Mouse (Mus musculus): ENCODE measurements around the gene Psmd2. TPM values are rescaled to one million over a fixed set of nuclear protein-coding genes. Genes with fewer than 3 reads are reported as not detected.

Psmd2 gene
- total and polyA plus RNA-seq, 2 experiments from 2014 or later: 158 to 206 TPM

DNA sequence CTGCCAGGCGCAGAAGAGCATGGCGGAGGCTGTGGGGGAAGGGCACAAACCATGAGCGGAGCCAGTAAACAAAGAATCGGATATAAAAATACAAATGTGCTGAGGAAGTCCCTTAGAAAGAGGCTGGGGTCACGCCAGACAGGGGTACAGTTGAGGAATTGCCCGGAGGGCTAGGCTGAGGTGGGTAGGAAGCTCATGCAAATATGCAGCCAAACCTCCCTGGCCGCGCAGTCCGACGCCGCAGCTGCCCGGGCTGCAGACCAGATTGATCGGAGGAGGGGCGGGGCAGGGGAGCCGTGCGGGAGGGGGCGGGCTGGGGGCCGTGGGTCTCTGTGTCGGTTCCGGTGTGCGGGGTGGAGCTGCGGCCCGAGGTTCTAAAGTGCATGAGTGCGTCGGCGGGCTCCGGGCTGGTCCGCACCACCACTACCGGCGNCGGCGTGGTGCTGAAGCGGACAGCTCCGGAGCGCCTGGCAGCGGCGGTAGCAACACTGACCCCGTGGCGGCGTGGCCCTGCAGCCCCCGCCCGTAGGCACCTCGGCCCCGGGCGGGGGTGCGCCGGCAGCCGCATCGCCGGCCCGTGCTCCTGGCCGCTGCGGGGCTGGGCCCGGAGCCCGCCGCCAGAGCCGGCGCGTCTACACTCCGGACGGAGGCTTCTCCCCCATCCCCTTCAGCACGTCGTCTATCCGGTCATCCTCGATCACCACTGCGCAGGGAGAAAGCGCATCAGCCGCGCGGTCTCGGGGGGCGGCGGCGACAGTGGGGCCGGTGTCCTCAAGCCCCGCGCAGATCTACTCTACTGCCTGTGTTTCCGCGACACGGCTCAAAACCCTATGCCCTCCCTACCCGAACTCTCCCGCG lies 31.7 kb upstream of the Psmd2 start:
- H3K4me3 ChIP-seq (ENCODE audit: low read depth, low read length): peak overlapping the region; percentile 72
- H3K27me3 ChIP-seq (ENCODE audit: control insufficient read depth, insufficient read depth, low read length): peaks cover 53% of the 10 kb centered on the region
- H3K9ac ChIP-seq (replicated peaks; ENCODE audit: low read depth, low read length): no peak overlapping the region
- DNase-seq (ENCODE audit: low spot score) (peak; percentile 35), ATAC-seq (ENCODE audit: insufficient read depth, low read depth) (peak; percentile 78)
- H3K9me3 ChIP-seq (replicated peaks; ENCODE audit: control insufficient read depth, low read length): no peaks in the 10 kb centered on the region
- peaks cover 24% of the 10 kb centered on the region; the same call in 1 of the 2 replicates for H3K4me1 ChIP-seq (ENCODE audit: control insufficient read depth, insufficient read depth)
- peak overlapping the region; percentile 94 for H3K4me2 ChIP-seq (ENCODE audit: low read depth, low read length)
- no peaks in the 10 kb centered on the region for H3K36me3 ChIP-seq (replicated peaks; ENCODE audit: control insufficient read depth, insufficient read depth, low read length)
- TF ChIP-seq CTCF (IDR thresholded peaks at IDR 0.05; ENCODE audit: low read depth) (no peak), EP300 (IDR thresholded peaks at IDR 0.05; ENCODE audit: low read depth) (no peak)
- H3K27ac ChIP-seq (ENCODE audit: low read depth): no peak overlapping the region
- whole genome bisulfite sequencing: 2% methylated on average over 76 of the region's 83 CpGs

DNA sequence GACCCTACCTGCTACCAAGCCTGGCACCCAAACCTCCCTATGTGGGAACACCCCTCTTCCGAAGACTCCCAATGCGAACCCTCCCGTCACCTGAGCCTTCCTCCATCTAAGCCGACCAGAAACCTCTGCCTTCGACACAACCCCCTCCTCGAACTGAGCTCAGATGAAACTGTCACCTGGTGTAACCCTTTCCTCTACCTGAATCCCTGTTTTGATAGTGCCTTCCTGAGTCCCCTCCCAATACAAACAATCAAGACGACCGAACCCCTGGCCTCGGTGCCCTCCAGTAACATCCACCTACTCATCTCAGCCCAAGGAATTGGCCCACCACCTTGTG lies 31.1 kb upstream of the Psmd2 start:
- Histone ChIP-seq H3K4me1 (ENCODE audit: control insufficient read depth, insufficient read depth) (peaks cover 24% of the 10 kb centered on the region; the same call in 1 of the 2 replicates), H3K4me2 (ENCODE audit: low read depth, low read length) (peak overlapping the region; percentile 94), H3K9ac (replicated peaks; ENCODE audit: low read depth, low read length) (no peak overlapping the region), H3K27me3 (ENCODE audit: control insufficient read depth, insufficient read depth, low read length) (peaks cover 53% of the 10 kb centered on the region), H3K4me3 (ENCODE audit: low read depth, low read length) (peak overlapping the region; percentile 72), H3K9me3 (replicated peaks; ENCODE audit: control insufficient read depth, low read length) (no peaks in the 10 kb centered on the region), H3K27ac (ENCODE audit: low read depth) (no peak overlapping the region), H3K36me3 (replicated peaks; ENCODE audit: control insufficient read depth, insufficient read depth, low read length) (no peaks in the 10 kb centered on the region)
- 2% methylated on average over 9 of the region's 9 CpGs for WGBS
- no peak for DNase-seq (ENCODE audit: low spot score)
- ATAC-seq (ENCODE audit: insufficient read depth, low read depth): no peak
- no peak for TF ChIP-seq EP300 (IDR thresholded peaks at IDR 0.05; ENCODE audit: low read depth)
- no peak for TF ChIP-seq CTCF (IDR thresholded peaks at IDR 0.05; ENCODE audit: low read depth)

DNA sequence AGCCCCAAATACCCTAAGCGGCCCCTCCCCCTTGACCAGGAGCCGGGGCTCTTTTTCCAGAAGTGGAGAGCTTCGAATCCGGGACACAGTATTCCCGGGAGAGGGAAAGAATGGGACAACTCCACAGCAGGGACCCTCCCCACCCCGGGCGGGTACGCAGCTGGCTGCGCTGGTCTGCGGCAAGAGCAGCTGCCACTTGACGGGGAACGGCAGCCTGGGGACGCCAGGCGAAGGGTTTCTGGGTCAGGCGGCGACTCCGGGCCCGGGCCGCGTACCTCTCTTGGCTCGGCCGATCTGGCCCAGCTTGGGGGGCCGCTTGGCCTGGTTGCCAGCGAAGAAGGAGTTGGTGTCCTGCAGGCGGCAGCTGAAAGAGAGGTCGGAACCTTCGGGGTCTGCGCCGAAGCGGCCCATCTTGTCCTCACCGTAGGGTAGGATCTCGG lies 30.7 kb upstream of the Psmd2 start:
- H3K9me3 ChIP-seq (replicated peaks; ENCODE audit: control insufficient read depth, low read length): no peaks in the 10 kb centered on the region
- 1% methylated on average over 32 of the region's 32 CpGs for WGBS
- peak overlapping the region; percentile 94 for H3K4me2 ChIP-seq (ENCODE audit: low read depth, low read length)
- peak overlapping the region; percentile 12; the same call in 1 of the 2 replicates for H3K9ac ChIP-seq (replicated peaks; ENCODE audit: low read depth, low read length)
- H3K27me3 ChIP-seq (ENCODE audit: control insufficient read depth, insufficient read depth, low read length): peaks cover 53% of the 10 kb centered on the region
- H3K4me1 ChIP-seq (ENCODE audit: control insufficient read depth, insufficient read depth): peaks cover 24% of the 10 kb centered on the region; the same call in 1 of the 2 replicates
- peak overlapping the region; percentile 72 for H3K4me3 ChIP-seq (ENCODE audit: low read depth, low read length)
- DNase-seq (ENCODE audit: low spot score) (no peak), ATAC-seq (ENCODE audit: insufficient read depth, low read depth) (no peak)
- no peak for TF ChIP-seq EP300 (IDR thresholded peaks at IDR 0.05; ENCODE audit: low read depth)
- no peak for TF ChIP-seq CTCF (IDR thresholded peaks at IDR 0.05; ENCODE audit: low read depth)
- H3K27ac ChIP-seq (ENCODE audit: low read depth): no peak overlapping the region
- H3K36me3 ChIP-seq (replicated peaks; ENCODE audit: control insufficient read depth, insufficient read depth, low read length): no peaks in the 10 kb centered on the region

DNA sequence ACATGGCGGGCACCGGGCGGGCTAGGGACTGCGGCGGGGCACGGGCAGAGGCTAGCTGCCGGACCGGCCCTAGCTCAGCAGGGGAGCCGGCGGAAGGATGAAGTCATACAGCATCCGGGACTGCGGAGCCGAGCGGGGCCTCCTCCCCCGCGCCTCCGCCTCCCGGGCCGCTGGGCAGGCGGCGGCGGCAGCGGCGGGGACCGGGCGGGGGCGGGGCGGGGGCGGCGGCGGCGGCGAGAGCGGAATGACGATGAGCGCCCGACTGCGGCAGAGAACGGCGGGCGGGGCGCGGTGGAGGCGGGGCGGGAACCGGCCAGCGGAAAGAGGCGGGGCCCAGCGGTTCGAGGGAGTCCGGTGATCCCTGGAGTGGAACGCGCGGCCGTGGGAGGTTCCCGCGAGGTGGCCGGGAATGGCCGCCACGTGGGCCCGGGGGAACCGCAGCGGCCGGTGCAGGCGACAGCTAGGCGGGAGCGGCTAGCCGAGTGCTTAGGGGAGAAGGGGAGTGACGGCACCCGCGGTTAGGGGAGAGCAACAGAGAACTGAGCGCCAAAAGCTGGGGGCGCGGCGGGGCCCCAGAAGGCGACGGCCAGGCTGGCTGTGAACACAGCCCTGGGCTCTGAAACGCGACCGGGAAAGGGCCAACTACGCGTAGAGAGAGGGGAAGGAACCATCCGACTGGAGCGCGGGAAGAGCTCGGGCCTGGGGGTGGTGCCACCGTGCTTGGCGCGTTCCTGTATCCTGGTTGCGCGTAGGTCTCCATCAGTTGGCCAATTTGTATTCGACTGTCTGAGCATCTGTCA lies 30.1 kb upstream of the Psmd2 start, which contains the start of gene Camk2n2:
TSS of gene Camk2n2 (minus strand) at position 97 of the 800 bp plus-strand sequence.
- Histone ChIP-seq H3K9me3 (replicated peaks; ENCODE audit: control insufficient read depth, low read length) (no peaks in the 10 kb centered on the region), H3K27ac (ENCODE audit: low read depth) (peak within 1 kb of the TSS; percentile 2; the same call in 1 of the 2 replicates), H3K4me1 (ENCODE audit: control insufficient read depth, insufficient read depth) (peaks cover 24% of the 10 kb centered on the region; the same call in 1 of the 2 replicates), H3K4me2 (ENCODE audit: low read depth, low read length) (peak within 1 kb of the TSS; percentile 94), H3K36me3 (replicated peaks; ENCODE audit: control insufficient read depth, insufficient read depth, low read length) (no peaks in the 10 kb centered on the region), H3K4me3 (ENCODE audit: low read depth, low read length) (peak within 1 kb of the TSS; percentile 72), H3K9ac (replicated peaks; ENCODE audit: low read depth, low read length) (peak within 1 kb of the TSS; percentile 12; the same call in 1 of the 2 replicates), H3K27me3 (ENCODE audit: control insufficient read depth, insufficient read depth, low read length) (peaks cover 53% of the 10 kb centered on the region)
- DNase-seq (ENCODE audit: low spot score): peak; percentile 5
- TF ChIP-seq CTCF (IDR thresholded peaks at IDR 0.05; ENCODE audit: low read depth) (no peak), EP300 (IDR thresholded peaks at IDR 0.05; ENCODE audit: low read depth) (no peak)
- under 1% methylated on average over 83 of the region's 92 CpGs for WGBS
- peak; percentile 47 for ATAC-seq (ENCODE audit: insufficient read depth, low read depth)

DNA sequence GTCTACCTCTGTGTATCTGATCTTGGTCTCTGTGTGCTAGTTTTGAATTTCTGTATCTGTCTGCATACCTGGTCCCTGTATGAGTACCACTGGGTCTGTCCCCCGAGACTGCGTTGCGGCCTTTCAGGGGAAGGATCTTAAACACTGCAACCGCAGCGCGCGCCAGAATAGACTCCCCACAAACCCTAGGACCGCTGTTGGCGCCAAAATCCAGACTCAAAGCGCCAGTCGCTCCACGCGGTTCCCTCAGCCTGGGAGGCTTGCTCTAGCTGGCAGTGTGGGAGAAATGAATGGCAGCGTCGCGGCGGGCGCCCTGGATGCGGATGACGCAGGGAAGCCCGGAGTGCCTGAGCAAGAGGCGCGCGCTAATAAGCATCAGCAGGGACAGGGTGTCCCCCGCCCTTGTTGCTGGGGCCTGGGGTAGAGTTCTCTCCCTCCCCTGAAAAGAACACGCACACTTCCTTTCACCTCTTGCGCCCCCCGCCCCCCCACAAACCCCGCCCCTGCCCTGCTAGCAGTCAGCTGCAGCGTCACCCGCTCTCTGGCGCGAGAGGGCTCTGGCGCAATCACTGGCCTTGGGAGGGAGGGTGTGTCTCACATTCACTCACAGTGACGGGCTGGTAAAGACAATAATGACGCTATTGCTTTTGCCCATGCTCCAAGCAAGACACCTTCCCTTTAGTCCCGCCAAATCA lies 29.3 kb upstream of the Psmd2 start:
- Histone ChIP-seq H3K27me3 (ENCODE audit: control insufficient read depth, insufficient read depth, low read length) (peaks cover 53% of the 10 kb centered on the region), H3K9me3 (replicated peaks; ENCODE audit: control insufficient read depth, low read length) (no peaks in the 10 kb centered on the region), H3K4me3 (ENCODE audit: low read depth, low read length) (peak overlapping the region; percentile 72), H3K4me2 (ENCODE audit: low read depth, low read length) (peak overlapping the region; percentile 94), H3K36me3 (replicated peaks; ENCODE audit: control insufficient read depth, insufficient read depth, low read length) (no peaks in the 10 kb centered on the region), H3K9ac (replicated peaks; ENCODE audit: low read depth, low read length) (no peak overlapping the region), H3K4me1 (ENCODE audit: control insufficient read depth, insufficient read depth) (peaks cover 24% of the 10 kb centered on the region; the same call in 1 of the 2 replicates), H3K27ac (ENCODE audit: low read depth) (peak overlapping the region; percentile 2; the same call in 1 of the 2 replicates)
- TF ChIP-seq EP300 (IDR thresholded peaks at IDR 0.05; ENCODE audit: low read depth): no peak
- TF ChIP-seq CTCF (IDR thresholded peaks at IDR 0.05; ENCODE audit: low read depth): no peak
- under 1% methylated on average over 35 of the region's 37 CpGs for WGBS
- ATAC-seq (ENCODE audit: insufficient read depth, low read depth) (peak; percentile 37), DNase-seq (ENCODE audit: low spot score) (peak; percentile 7)

Data from heart, postnatal 0 days (tissue).